Mouse (Mus musculus): ENCODE measurements around the gene Ddx4. TPM values are rescaled to one million over a fixed set of nuclear protein-coding genes. Genes with fewer than 3 reads are reported as not detected.
"Not testable (repeated sequence)": the region's sequence is repeated elsewhere in the genome, so short reads cannot be mapped to it uniquely, and the experiment has no call there.

The Ddx4 gene
- total RNA-seq, 2 experiments from 2014 or later = 1.7 to 2.0 TPM

GRCm38 (mm10) chr13:112621592-112621991, 30.7 kb downstream of the Ddx4 start:
- no peak; the same call in 1 of the 2 replicates for TF ChIP-seq CTCF (conservative IDR thresholded peaks at IDR 0.05)
- no peak overlapping the region for H3K4me3 ChIP-seq
- DNase-seq (ENCODE audit: low spot score in 2 of 2) = no peak
- H3K27ac ChIP-seq = no peak overlapping the region

GRCm38 (mm10) chr13:112608606-112609005, 43.7 kb downstream of the Ddx4 start:
- TF ChIP-seq CTCF (conservative IDR thresholded peaks at IDR 0.05) = no peak
- no peak overlapping the region for H3K27ac ChIP-seq
- no peak for DNase-seq (ENCODE audit: low spot score in 2 of 2)
- H3K4me3 ChIP-seq = no peak overlapping the region

- no peak for DNase-seq (ENCODE audit: low spot score in 2 of 2)
Observed at GRCm38 (mm10) chr13:112604411-112604810, 47.9 kb downstream of the Ddx4 start.

GRCm38 (mm10) chr13:112603839-112604238, 48.4 kb downstream of the Ddx4 start:
- TF ChIP-seq CTCF (conservative IDR thresholded peaks at IDR 0.05) = no peak

More at GRCm38 (mm10) chr13:112604411-112604810, 47.9 kb downstream of the Ddx4 start:
- Histone ChIP-seq H3K27ac (no peak overlapping the region), H3K4me3 (no peak overlapping the region)
- no peak for TF ChIP-seq CTCF (conservative IDR thresholded peaks at IDR 0.05)

DNA sequence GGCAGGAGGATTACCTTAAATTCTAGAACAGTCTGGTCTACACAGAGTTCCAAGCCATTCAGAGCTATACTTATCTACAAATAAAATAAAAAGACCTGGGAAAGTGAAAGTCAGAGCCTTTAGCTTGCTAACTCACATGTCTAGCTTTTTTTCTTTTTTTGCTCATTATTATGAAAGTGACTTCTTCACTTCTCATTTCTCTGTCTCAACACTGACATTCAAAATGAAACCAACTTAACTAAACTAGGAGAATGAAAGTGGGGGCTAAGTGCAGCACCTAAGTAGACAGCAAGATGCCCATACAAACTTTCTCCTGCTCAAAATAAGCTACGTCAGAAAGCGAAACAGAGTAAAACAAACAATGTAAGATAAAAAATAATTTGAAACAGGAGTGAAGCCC, 49.7 kb downstream of the Ddx4 start:
- no peak for TF ChIP-seq CTCF (conservative IDR thresholded peaks at IDR 0.05)
- DNase-seq (ENCODE audit: low spot score in 2 of 2) = no peak
- Histone ChIP-seq H3K4me3 (no peak overlapping the region), H3K27ac (no peak overlapping the region)

More at GRCm38 (mm10) chr13:112603839-112604238, 48.4 kb downstream of the Ddx4 start:
- H3K4me3 ChIP-seq = no peak overlapping the region
- no peak for DNase-seq (ENCODE audit: low spot score in 2 of 2)
- no peak overlapping the region for H3K27ac ChIP-seq

DNA sequence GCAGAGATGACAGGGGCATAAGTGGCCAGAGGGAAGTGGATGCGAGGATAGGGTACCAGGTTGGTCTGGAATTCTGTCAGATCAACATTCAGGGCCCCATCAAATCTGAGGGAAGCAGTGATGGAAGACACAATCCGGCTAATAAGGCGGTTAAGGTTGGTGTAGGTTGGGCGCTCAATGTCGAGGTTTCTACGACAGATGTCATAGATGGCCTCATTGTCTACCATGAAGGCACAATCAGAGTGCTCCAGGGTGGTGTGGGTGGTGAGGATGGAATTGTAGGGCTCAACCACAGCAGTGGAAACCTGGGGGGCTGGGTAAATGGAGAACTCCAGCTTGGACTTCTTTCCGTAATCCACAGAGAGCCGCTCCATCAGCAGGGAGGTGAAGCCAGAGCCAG, 58.0 kb downstream of the Ddx4 start, which contains the start of gene Il31ra:
Gene Il31ra (minus strand): TSS at position 101 of the 400 bp plus-strand sequence.
- not testable (repeated sequence) for H3K4me3 ChIP-seq; H3K27ac ChIP-seq; DNase-seq (ENCODE audit: low spot score in 2 of 2)

- no peak for DNase-seq (ENCODE audit: low spot score in 2 of 2)
- Histone ChIP-seq H3K4me3 (no peak overlapping the region), H3K27ac (no peak overlapping the region)
- no peak for TF ChIP-seq CTCF (conservative IDR thresholded peaks at IDR 0.05)
Observed at GRCm38 (mm10) chr13:112590254-112590653, 62.0 kb downstream of the Ddx4 start.

DNA sequence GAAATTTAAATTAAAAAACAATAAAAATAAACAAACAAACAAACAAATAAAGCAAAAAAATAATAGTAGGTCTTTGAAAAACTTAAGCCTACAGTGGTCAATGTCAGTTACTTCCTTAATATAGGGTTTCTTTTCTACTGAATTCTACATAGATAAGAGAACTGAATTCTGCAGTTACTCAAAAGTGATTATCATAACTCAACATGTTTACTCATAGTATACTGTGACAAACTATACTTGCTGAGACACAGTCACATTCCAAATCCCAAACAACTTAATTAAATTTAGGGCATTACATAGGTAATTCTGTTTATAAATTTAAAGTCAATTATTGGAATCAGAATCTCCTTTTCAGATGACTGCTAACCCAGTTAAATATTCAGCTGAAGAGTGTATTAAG, 62.6 kb downstream of the Ddx4 start:
- Histone ChIP-seq H3K27ac (no peak overlapping the region), H3K4me3 (no peak overlapping the region)
- DNase-seq (ENCODE audit: low spot score in 2 of 2) = no peak
- no peak for TF ChIP-seq CTCF (conservative IDR thresholded peaks at IDR 0.05)

DNA sequence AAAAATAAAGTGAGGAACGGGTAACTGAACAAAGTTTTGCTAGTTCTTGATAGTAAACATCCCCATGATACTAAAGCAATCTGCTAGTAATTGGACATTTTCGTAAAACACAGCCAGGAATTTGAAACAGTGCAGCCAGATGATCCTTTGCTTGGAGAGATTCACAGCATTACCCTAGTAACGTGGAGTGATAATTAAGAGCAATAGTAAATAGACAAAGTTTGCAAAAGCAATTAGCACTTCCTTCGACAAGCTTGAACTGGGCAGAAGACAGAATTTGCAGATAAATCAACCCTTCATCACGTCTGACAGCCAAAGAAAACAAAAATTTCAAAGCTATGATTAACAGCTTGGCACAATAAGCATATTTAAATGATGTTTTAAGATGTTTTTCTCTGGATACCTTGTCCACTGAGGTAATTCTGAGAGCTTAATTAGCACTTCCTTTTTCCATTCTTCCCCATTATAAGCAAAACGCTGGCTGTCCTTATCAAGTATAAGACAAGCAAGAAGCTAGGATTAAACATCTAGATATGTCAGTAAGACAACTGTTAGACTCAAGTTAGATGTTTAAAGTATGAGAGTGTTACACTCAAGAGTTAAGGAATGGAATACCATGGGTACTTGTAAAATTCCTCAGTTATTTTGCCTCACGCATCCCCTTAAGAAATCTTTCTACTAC, 67.6 kb downstream of the Ddx4 start:
- H3K4me3 ChIP-seq = no peak overlapping the region
- TF ChIP-seq CTCF (conservative IDR thresholded peaks at IDR 0.05) = no peak
- DNase-seq (ENCODE audit: low spot score in 2 of 2) = no peak
- no peak overlapping the region for H3K27ac ChIP-seq

DNA sequence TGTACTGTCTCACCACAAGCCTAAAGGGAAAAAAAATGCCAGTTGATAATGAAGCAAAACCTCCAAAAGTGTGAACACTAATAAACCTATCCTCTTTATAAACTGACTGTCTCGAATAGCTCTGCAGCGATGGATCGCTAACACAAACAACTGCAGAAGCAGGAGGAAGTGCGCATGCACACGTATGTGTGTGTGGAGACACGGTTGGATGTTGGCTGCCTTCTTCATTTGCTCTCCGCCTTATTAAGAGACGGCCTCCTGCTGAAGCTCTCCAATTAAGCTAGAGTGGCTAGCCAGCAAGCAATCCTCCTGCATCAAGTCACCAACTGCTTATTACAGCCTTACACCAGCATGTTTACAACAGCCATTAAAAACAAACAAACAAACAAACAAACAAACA, 70.0 kb downstream of the Ddx4 start:
- no peak for TF ChIP-seq CTCF (conservative IDR thresholded peaks at IDR 0.05)
- Histone ChIP-seq H3K4me3 (no peak overlapping the region), H3K27ac (no peak overlapping the region)
- DNase-seq (ENCODE audit: low spot score in 2 of 2) = no peak

DNA sequence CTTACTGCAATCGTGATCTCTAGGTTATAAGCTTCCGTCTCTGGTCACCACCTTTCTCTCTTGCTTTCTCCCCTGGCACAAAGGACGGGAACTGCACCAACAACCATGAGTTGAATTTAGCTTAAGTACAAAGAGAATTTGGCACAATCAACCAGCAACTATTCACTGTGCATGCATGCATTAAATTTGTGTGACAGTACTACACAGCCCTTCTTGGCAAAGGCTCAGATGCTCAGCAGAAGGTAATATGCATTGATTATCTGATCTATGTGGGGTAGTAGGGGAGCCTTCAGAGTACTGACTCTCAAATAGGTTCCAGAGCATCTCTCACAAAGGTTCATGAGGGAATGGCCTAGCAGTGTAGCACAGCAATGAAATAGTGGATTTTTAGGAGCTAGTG, 70.5 kb downstream of the Ddx4 start:
- H3K4me3 ChIP-seq = no peak overlapping the region
- TF ChIP-seq CTCF (conservative IDR thresholded peaks at IDR 0.05) = no peak
- no peak for DNase-seq (ENCODE audit: low spot score in 2 of 2)
- no peak overlapping the region for H3K27ac ChIP-seq

- no peak for DNase-seq (ENCODE audit: low spot score in 2 of 2)
- TF ChIP-seq CTCF (conservative IDR thresholded peaks at IDR 0.05) = no peak
- H3K27ac ChIP-seq = no peak overlapping the region
Observed at GRCm38 (mm10) chr13:112580590-112581320, 71.5 kb downstream of the Ddx4 start.

DNA sequence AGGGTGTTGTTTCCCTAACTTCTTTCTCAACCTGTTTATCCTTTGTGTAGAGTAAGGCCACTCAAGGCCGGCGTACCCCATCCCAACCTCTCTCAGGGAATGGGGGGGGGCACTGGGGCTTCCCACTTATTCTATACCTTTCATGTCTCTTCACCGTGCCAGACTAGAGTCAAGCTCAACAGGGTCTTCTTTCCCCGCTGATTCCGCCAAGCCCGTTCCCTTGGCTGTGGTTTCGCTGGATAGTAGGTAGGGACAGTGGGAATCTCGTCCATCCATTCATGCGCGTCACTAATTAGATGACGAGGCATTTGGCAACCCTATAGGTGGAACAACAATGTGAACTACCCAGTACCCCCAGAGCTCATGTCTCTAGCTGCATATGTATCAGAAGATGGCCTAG, 74.2 kb downstream of the Ddx4 start:
- peak; percentile 100 for DNase-seq (ENCODE audit: low spot score in 2 of 2)
- not testable (repeated sequence) for H3K27ac ChIP-seq, H3K4me3 ChIP-seq

More at GRCm38 (mm10) chr13:112580590-112581320, 71.5 kb downstream of the Ddx4 start:
- no peak overlapping the region for H3K4me3 ChIP-seq

DNA sequence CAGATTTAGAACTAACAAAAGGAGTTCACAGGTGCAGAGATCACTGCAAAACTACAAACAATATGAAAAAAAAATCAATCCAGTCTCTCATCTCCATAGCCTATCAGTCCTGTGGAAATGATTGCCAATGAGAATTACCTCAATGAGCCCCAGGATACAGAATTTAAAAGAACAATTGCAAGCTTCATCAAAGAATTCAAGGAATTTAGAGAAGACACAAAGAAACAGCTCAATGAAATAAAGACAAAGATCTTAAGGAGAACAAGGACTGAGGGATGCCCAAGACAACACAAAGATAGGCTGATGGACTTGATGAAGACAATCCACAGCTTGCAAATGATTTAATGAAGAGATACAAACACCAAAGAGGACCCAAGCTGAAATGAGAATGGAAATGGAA, 78.5 kb downstream of the Ddx4 start:
- H3K4me3 ChIP-seq = no peak overlapping the region
- DNase-seq (ENCODE audit: low spot score in 2 of 2) = no peak
- no peak overlapping the region for H3K27ac ChIP-seq
- TF ChIP-seq CTCF (conservative IDR thresholded peaks at IDR 0.05) = no peak
